Mouse (Mus musculus): ENCODE measurements around the gene Cep85l.

DNA sequence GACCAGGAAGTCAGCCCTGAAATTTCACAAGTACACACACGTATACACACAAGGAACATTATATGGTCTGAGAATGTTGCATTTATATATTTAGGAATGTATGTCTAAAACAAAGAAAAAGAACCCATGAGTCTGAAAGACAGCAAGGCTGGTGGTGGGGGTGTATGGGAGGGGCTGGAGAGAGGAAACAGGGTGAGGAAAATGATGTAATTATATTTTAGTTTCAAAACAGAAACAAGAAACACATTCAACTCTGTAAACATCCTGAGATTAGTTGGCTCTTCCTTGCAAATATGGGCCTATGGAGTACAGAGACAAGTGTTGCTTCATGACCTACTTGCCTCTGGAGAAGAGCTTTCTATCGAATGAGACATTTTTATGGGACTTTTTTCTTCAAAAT, 32.4 kb upstream of the Cep85l start:
- no peak for TF ChIP-seq POLR2A (IDR thresholded peaks at IDR 0.05; ENCODE audit: borderline replicate concordance, low read depth, low read length)
- TF ChIP-seq CTCF (IDR thresholded peaks at IDR 0.05; ENCODE audit: low read depth, low read length), result no peak
